In the genomic region with DNA sequence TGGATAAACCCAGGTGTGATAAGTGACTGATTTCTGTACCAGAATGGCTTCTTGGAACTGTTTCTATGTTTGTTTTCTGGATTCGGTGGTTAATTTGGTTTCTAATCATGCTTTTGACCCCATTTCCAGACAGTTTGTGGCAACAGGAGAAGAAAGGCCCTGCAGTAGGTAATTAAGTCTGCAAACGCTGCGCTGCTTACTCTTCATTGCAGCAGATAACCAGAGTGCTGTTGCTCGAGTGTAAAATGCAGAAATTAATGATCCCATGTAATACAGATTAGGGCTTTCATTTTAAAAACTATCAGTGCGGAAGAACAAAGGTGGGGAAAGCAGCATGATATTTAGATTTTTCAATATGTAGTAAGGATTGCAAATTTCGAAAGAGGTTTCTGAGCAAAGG, we compare ENCODE assay signal across 23 mouse cellular contexts.
DNase-seq lines count a peak whose midpoint lies in the region; ATAC-seq lines count a peak whose summit lies in the region.
"Had no signal": no experiment of that assay in that cellular context is flagged by ENCODE, and none has a peak within 500 bp of the region (broad histone marks: within the 10 kb centered on the region; RNA-seq: fewer than 3 reads in every experiment).

No protein-coding gene starts in this region.

- no peaks in the 10 kb centered on the region; the same call in 1 of the 2 replicates for H3K4me1 ChIP-seq in forebrain, embryonic 13.5 days
- 0 out of 2 replicates have a peak, but pooled peaks cover 6% of the 10 kb centered on the region for H3K4me1 ChIP-seq in forebrain, embryonic 10.5 days
- peaks cover 7% of the 10 kb centered on the region; the same call in 1 of the 2 replicates for H3K4me1 ChIP-seq in hindbrain, embryonic 14.5 days (replicated peaks; ENCODE audit: control insufficient read depth, insufficient read depth, low read length)
- H3K4me1 ChIP-seq in neural tube, embryonic 13.5 days (replicated peaks): 0 out of 2 replicates have a peak, but pooled peaks cover 5% of the 10 kb centered on the region
- H3K4me1 ChIP-seq: heart, embryonic 15.5 days; kidney, embryonic 15.5 days; limb, embryonic 10.5 days; megakaryocyte, embryonic 14.5 days had no signal

- 15% methylated on average over 6 of the region's 6 CpGs for WGBS in forebrain, embryonic 13.5 days
- WGBS in forebrain, embryonic 10.5 days: 52% methylated on average over 6 of the region's 6 CpGs
- 41% methylated on average over 6 of the region's 6 CpGs for WGBS in hindbrain, embryonic 14.5 days
- 35% methylated on average over 6 of the region's 6 CpGs for WGBS in neural tube, embryonic 13.5 days

- H3K36me3 ChIP-seq in forebrain, embryonic 13.5 days (ENCODE audit: poor library complexity, severe bottlenecking): no peaks in the 10 kb centered on the region
- no peaks in the 10 kb centered on the region for H3K36me3 ChIP-seq in forebrain, embryonic 10.5 days (replicated peaks)
- no peaks in the 10 kb centered on the region for H3K36me3 ChIP-seq in hindbrain, embryonic 14.5 days (replicated peaks; ENCODE audit: control insufficient read depth, insufficient read depth)
- H3K36me3 ChIP-seq in neural tube, embryonic 13.5 days: no peaks in the 10 kb centered on the region
- H3K36me3 ChIP-seq: G1E; heart, embryonic 15.5 days; kidney, embryonic 15.5 days; limb, embryonic 10.5 days had no signal

- no peak overlapping the region for H3K4me2 ChIP-seq in forebrain, embryonic 13.5 days
- no peak overlapping the region for H3K4me2 ChIP-seq in hindbrain, embryonic 14.5 days (replicated peaks)
- H3K4me2 ChIP-seq in neural tube, embryonic 13.5 days: no peak overlapping the region
- H3K4me2 ChIP-seq: heart, embryonic 15.5 days; kidney, embryonic 15.5 days had no signal

- no peak for DNase-seq in forebrain, embryonic 10.5 days (ENCODE audit: extremely low spot score, low spot score)
- DNase-seq in brain, adult 2 months (ENCODE audit: low read depth, low spot score): peak; percentile 20
- peak; percentile 39 for DNase-seq in hindbrain, embryonic 14.5 days (ENCODE audit: low spot score)
- DNase-seq in frontal cortex, postnatal 14 days (ENCODE audit: low spot score in 2 of 2): no peak
- DNase-seq in T-cell, adult 2 months (ENCODE audit: low spot score): no peak
- DNase-seq in gastrocnemius, adult 8-10 months (ENCODE audit: low spot score in 2 of 2): no peak
- DNase-seq: adrenal gland, postnatal 36 days; cerebellum, adult 8-10 months; gastrocnemius, postnatal 36 days; kidney, postnatal 4 days; layer of hippocampus, adult 9-11 months; lung, adult 18-20 months; right cerebral cortex, postnatal 14 days; thymus, adult 2 months had no signal

- ATAC-seq in forebrain, embryonic 13.5 days: peak; percentile 59; the same call in 1 of the 2 replicates
- peak; percentile 82 for ATAC-seq in hindbrain, embryonic 14.5 days (ENCODE audit: low FRiP score)
- ATAC-seq in neural tube, embryonic 13.5 days (ENCODE audit: low read depth): peak; percentile 77; the same call in 1 of the 2 replicates
- ATAC-seq: intestine, postnatal 0 days had no signal

- H3K27me3 ChIP-seq in forebrain, embryonic 13.5 days: no peaks in the 10 kb centered on the region
- H3K27me3 ChIP-seq in forebrain, embryonic 10.5 days (ENCODE audit: poor library complexity, severe bottlenecking): no peaks in the 10 kb centered on the region
- no peaks in the 10 kb centered on the region for H3K27me3 ChIP-seq in hindbrain, embryonic 14.5 days (ENCODE audit: control insufficient read depth, insufficient read depth, low read length)
- H3K27me3 ChIP-seq in neural tube, embryonic 13.5 days: no peaks in the 10 kb centered on the region
- H3K27me3 ChIP-seq: heart, embryonic 15.5 days; kidney, embryonic 15.5 days; megakaryocyte, embryonic 14.5 days had no signal

- no peak overlapping the region for H3K4me3 ChIP-seq in forebrain, embryonic 13.5 days
- no peak overlapping the region for H3K4me3 ChIP-seq in forebrain, embryonic 10.5 days
- H3K4me3 ChIP-seq in hindbrain, embryonic 14.5 days (replicated peaks; ENCODE audit: low read length): no peak overlapping the region
- no peak overlapping the region for H3K4me3 ChIP-seq in neural tube, embryonic 13.5 days
- H3K4me3 ChIP-seq: erythroblast, embryonic 14.5 days; heart, embryonic 15.5 days; kidney, embryonic 15.5 days; limb, embryonic 10.5 days; megakaryocyte, embryonic 14.5 days had no signal

- H3K9ac ChIP-seq in forebrain, embryonic 13.5 days: no peak overlapping the region
- H3K9ac ChIP-seq in hindbrain, embryonic 14.5 days: no peak overlapping the region
- H3K9ac ChIP-seq in neural tube, embryonic 13.5 days: no peak overlapping the region
- H3K9ac ChIP-seq: heart, embryonic 15.5 days; kidney, embryonic 15.5 days had no signal

- H3K9me3 ChIP-seq in forebrain, embryonic 13.5 days (replicated peaks): no peaks in the 10 kb centered on the region
- H3K9me3 ChIP-seq in forebrain, embryonic 10.5 days: no peaks in the 10 kb centered on the region
- no peaks in the 10 kb centered on the region for H3K9me3 ChIP-seq in hindbrain, embryonic 14.5 days (ENCODE audit: control insufficient read depth, low read length)
- no peaks in the 10 kb centered on the region for H3K9me3 ChIP-seq in neural tube, embryonic 13.5 days
- H3K9me3 ChIP-seq: G1E; heart, embryonic 15.5 days; kidney, embryonic 15.5 days; limb, embryonic 10.5 days; megakaryocyte, embryonic 14.5 days had no signal

- H3K27ac ChIP-seq in forebrain, embryonic 13.5 days: no peak overlapping the region
- no peak overlapping the region for H3K27ac ChIP-seq in forebrain, embryonic 10.5 days
- H3K27ac ChIP-seq in hindbrain, embryonic 14.5 days: peak overlapping the region; percentile 62
- H3K27ac ChIP-seq in neural tube, embryonic 13.5 days (replicated peaks): peak overlapping the region; percentile 46
- H3K27ac ChIP-seq: heart, embryonic 15.5 days; kidney, embryonic 15.5 days; limb, embryonic 10.5 days had no signal

Comparison
In these comparisons a context has a peak if more than half of its experiments do, and no peak if none do; other contexts are left out.
1. H3K27ac ChIP-seq: peak in hindbrain, embryonic 14.5 days (single experiment) and neural tube, embryonic 13.5 days (single experiment); none in forebrain, embryonic 13.5 days (single experiment) and forebrain, embryonic 10.5 days (single experiment).
2. DNase-seq: peak in brain, adult 2 months (single experiment) and hindbrain, embryonic 14.5 days (single experiment); none in forebrain, embryonic 10.5 days (single experiment), frontal cortex, postnatal 14 days (0 of 2), T-cell, adult 2 months (single experiment) and gastrocnemius, adult 8-10 months (0 of 2).
3. Peak in every context shown above with its lines, with median percentiles within 50 percentile points of each other: ATAC-seq.